Mouse (Mus musculus) T-helper 2 cell (primary cell): Measurements from ENCODE around the gene Fzd9.

Source experiments
- in situ Hi-C: fragments of 300-600 bp; cut with MboI, MseI; formaldehyde crosslinking; loops from one replicate; pipeline ENCODE4 v1.15.1; 2025; ENCODE audit warnings: high pct_unique_total_duplicates

The Fzd9 gene

GRCm38 (mm10) chr5:135251079-135251454 lies at the start of gene Fzd9:
Gene Fzd9, minus strand, starts transcription at chr5:135251230.
- in situ Hi-C loops, result no loop called here

DNA sequence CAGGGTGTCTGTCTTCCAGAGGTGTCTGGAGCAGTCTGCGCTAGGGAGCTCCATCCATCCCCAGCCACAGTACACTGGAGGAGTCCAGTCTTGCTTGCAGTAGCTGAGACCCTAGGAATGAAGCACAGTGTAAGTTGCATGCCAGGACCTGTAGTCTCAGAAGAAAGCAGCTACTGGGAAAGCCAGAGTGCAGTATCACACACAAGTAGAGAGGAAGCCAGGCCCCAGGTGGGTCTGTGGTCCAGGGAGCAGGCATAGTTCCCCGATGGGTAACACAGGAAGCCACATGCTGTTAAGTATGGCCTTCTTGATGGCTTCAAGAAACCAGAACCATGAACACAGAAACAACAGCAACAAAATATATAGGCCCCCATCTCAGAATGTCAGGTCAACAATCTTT lies 41.0 kb upstream of the Fzd9 start:
- in situ Hi-C loops, result no loop called here

GRCm38 (mm10) chr5:135291193-135291592 lies 40.2 kb upstream of the Fzd9 start:
- in situ Hi-C loops, result no loop called here

DNA sequence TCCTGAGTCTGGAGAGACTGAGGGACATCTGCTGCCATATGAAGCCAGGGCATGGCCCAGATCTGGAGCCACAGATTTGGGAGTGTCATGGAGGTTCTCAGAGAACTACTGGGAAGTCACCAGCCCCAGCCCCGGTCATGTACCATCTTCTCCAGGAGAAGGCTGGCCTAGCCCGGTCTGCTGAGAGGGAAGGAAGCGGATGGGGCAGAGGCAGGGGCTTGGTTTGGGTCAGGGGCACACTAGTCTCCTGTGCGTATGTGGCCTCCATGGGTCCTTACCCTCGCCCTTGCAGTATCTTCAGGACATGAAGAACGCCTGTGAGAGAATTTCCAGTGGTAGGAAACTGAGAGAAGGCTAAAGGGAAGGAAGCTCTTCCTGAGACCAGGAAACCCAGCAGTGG lies 39.7 kb upstream of the Fzd9 start:
- in situ Hi-C loops, result no loop called here

GRCm38 (mm10) chr5:135286926-135287325 lies 35.9 kb upstream of the Fzd9 start:
- in situ Hi-C loops, result no loop called here

GRCm38 (mm10) chr5:135286185-135286584 lies 35.2 kb upstream of the Fzd9 start:
- in situ Hi-C loops, result no loop called here

DNA sequence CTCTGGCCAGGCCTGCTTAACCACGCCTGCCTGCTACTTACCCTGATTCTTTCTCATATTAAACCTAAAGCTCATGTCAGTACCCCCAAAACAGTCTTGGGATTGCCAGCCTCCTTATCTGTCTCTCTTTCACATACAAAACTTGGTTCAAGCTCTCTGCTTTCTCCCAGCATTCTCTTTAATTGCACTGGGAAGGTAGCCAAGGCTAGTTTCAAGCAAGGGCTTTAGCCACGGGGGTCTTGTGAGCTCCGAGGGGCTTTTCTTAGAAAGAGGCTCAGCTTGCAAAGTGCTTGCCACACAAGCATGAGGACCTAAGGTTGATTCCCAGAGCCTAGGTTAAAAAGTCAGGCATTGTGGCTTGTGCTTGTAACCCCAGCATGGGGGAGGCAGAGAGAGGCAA lies 34.2 kb upstream of the Fzd9 start:
- in situ Hi-C loops, result no loop called here

DNA sequence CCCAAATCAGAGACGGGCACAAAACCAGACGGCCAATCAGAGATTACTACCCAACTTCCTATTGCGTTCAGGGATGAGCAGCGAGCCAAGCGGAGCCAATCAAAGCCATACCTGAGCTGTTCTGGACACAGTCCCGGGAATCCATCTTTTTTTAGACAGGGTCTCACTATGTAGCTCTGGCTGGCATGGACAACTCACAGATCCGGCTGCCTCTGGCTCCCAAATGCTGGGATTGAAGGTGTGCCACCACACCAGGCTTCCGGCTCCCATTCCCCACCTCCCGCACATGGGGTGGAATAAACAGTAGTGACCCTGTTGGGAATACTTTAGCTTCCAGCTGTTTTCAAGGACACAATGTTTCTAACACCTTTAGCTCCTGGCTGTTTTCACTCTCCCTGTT lies 29.2 kb upstream of the Fzd9 start:
- in situ Hi-C loops, result loop anchor here (5.0 kb wide), 1 partner anchor 43 kb away; no protein-coding TSS in a partner anchor

DNA sequence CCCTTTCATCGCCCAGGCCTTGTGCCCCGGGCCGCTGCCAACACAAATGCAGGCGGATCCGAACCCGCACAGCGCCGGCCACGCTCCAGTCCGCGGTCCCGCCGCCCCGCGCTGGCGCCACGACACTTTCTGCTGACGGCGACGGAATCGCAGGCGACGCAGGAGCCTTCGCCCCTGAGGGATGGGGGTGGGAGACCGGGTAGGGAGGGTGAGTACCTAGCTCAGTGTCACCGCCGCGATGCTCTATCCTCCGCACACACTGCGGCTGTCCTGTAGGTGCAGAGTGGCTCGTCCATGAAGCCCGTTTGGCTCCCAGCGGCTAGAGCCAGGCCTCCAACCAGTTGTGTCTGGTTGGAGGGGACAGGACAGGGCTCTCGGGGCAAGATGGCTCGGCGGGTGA lies 25.6 kb upstream of the Fzd9 start:
- in situ Hi-C loops, result loop anchor here (10.0 kb wide), 1 partner anchor 872 kb away; no protein-coding TSS in a partner anchor

GRCm38 (mm10) chr5:135274663-135275396 lies 23.8 kb upstream of the Fzd9 start:
- in situ Hi-C loops, result loop anchor here (10.0 kb wide), 1 partner anchor 870 kb away; no protein-coding TSS in a partner anchor

- in situ Hi-C loops, result loop anchor here (10.0 kb wide), 1 partner anchor 867 kb away; no protein-coding TSS in a partner anchor
These were observed 20.6 kb upstream of the Fzd9 start for GRCm38 (mm10) chr5:135271563-135272165.

- in situ Hi-C loops, result loop anchor here (10.0 kb wide), 1 partner anchor 866 kb away; no protein-coding TSS in a partner anchor
These were observed 19.3 kb upstream of the Fzd9 start for GRCm38 (mm10) chr5:135270361-135270760.

DNA sequence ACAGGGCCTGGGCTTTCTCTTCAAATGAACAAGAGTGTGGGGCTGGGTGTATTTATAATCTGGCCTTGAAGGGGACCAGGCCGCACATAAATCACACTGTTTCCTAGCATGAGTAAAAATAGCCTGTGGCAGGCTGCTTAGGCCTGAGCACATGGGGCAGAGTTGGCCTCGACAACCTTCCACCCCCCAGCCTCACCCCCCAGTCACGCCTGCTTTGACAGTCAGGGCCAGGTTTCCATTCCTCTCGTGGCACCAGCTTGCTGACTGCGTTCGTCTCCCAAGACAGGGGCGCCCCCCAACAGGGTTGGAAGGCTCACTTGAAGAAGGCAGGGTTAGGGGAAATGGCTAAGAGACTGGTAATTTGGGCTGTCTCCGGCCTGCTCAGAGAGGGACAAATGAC lies 18.4 kb upstream of the Fzd9 start:
- in situ Hi-C loops, result no loop called here

- in situ Hi-C loops, result no loop called here
These were observed 13.5 kb upstream of the Fzd9 start for GRCm38 (mm10) chr5:135264548-135264947.

- in situ Hi-C loops, result no loop called here
These were observed 13.0 kb upstream of the Fzd9 start for GRCm38 (mm10) chr5:135263866-135264503.

DNA sequence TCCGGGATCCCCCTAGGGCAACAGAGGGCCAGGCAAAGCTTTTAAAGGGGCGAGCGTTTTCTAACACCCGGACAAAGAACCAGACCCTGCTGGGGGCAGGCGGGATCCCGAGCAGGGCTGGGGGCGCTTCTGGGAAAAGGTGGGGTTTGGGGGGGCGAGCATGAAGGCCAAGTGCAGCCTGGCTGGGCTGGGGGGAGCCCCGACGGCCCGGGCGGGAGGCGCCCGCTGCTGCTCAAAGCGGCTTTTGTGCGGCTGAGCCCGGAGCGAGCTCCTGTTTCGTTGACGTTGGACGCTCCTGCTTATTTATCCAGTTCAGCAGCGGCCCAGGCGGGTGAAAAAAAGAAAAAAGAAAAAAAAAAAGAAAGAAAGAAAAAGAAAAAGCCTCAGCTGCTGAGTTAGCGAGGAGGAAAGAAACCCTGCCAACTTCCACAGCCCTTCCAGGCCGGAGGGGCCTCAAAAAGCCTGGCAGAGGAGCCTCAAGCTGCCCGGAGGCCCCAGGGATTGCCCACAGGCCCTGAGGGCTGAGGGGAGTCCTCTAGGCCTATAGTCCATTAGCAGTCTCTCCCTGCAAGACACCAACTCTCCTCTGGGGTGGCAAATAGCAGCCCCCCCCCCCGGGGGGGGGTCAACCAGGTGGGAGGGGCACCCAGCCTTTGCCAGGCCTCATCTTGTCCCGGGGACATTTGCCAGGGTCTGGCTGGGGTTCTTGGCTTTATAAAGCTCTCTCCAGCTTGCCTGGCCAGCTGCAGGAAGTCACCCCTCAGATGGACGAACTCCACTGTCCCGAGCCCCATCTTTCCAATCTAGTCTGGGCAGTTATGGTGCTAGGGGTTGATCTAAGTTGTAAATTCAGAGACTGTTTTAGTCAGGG lies 7.5 kb upstream of the Fzd9 start:
- in situ Hi-C loops, result no loop called here

GRCm38 (mm10) chr5:135257559-135257958 lies 6.5 kb upstream of the Fzd9 start:
- in situ Hi-C loops, result no loop called here

- in situ Hi-C loops, result no loop called here
These were observed 5.1 kb upstream of the Fzd9 start for GRCm38 (mm10) chr5:135256166-135256565.

- in situ Hi-C loops, result no loop called here
These were observed 2.8 kb upstream of the Fzd9 start for GRCm38 (mm10) chr5:135253741-135254401.

DNA sequence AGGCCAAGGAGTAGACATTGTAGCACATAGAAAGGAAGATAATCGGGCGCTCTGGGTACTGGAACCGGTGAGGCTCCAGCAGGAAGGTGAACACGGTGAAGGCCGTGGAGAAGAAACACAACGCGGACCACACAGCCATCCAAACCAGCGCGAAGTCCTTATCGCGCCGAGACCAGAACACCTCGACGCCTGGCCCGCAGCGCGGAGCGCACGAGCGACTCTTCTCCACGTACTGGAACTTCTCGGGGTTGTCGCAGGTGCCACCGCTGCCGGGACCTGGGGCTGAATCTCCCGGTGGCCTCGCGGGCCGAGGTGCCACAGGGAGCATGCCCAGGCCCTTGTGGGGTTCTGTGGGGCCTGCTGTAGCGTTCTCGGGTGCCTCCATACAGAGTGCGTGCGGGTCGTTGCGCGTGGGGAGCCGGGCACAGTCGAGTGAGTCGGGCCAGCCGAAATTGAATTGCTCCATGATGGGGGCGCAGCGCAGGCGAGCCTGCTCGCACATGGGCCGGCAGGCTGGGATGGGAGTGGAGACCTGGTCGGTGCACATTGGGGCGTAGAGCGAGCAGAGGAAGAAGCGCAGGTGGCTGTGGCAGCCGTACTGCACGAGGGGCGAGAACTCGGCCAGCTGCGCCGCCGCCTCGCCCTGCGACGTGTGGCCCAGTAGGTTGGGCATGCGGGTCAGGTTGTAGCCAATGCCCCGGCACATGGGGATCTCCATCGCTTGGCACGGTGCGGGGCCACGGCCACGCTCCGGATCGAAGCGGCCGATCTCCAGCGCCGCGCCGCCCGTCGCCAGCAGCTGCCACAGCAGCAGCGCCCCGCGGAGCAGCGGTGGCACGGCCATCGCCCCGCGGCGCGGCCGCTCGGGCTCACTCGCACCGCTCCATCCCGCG lies 598 bp downstream of the Fzd9 start:
- in situ Hi-C loops, result no loop called here
